Mouse (Mus musculus) ES-E14 (cell line): ENCODE measurements around the gene Nr2e3. TPM values are rescaled to one million over a fixed set of nuclear protein-coding genes. Genes with fewer than 3 reads are reported as not detected.

Experiments
- DNase-seq: peaks from one replicate; pipeline ENCODE4 v3.0.0-alpha.2; 2013; ENCODE audit warnings: low read depth, low spot score
- H3K27ac ChIP-seq: 2 replicates; pipeline ENCODE4 v1.5.1; 2012; ENCODE audit warnings: low read depth, mild to moderate bottlenecking, low read length, moderate library complexity, mixed read lengths; ENCODE audit not compliant: poor library complexity, insufficient read depth, severe bottlenecking
- H3K36me3 ChIP-seq: 2 replicates; pipeline ENCODE4 v1.6.1; 2012; ENCODE audit warnings: mild to moderate bottlenecking, low read length, moderate library complexity, mixed read lengths; ENCODE audit not compliant: control insufficient read depth, poor library complexity, insufficient read depth, severe bottlenecking
- H3K4me1 ChIP-seq, 2 experiments: fragments of 150-350 bp in 1 of 2; sonication (generic) in 1 of 2; 2 replicates each; pipeline ENCODE4 v1.6.1; 2012; ENCODE audit warnings: low read length in 2 of 2, mild to moderate bottlenecking in 1 of 2, mixed read lengths in 1 of 2; ENCODE audit not compliant: control insufficient read depth in 2 of 2, insufficient read depth in 2 of 2, poor library complexity in 1 of 2
- H3K4me3 ChIP-seq, 2 experiments: fragments of 150-350 bp in 1 of 2; sonication (generic) in 1 of 2; 2 replicates each; pipeline ENCODE4 v1.5.1; 2012; ENCODE audit warnings: low read length in 2 of 2, low read depth in 1 of 2, mild to moderate bottlenecking in 1 of 2, mixed read lengths in 1 of 2; ENCODE audit not compliant: insufficient read depth in 1 of 2, poor library complexity in 1 of 2, severe bottlenecking in 1 of 2
- H3K9ac ChIP-seq: 2 replicates; pipeline ENCODE4 v1.6.1; 2012; ENCODE audit warnings: low read depth, mild to moderate bottlenecking, low read length, mixed read lengths; ENCODE audit not compliant: poor library complexity, insufficient read depth, severe bottlenecking
- H3K9me3 ChIP-seq: fragments of 150-350 bp; sonication (generic); 2 replicates; pipeline ENCODE4 v1.6.1; 2012; ENCODE audit warnings: low read depth, mild to moderate bottlenecking, low read length; ENCODE audit not compliant: control insufficient read depth, insufficient read depth
- CHD2 ChIP-seq: IDR thresholded peaks from 2 replicates; pipeline ENCODE4 v1.6.1; 2014; ENCODE audit warnings: mild to moderate bottlenecking, low read depth, low read length, inconsistent platforms
- HCFC1 ChIP-seq: IDR thresholded peaks from 2 replicates; pipeline ENCODE4 v1.6.1; 2012; ENCODE audit warnings: low read length, inconsistent platforms, borderline replicate concordance; ENCODE audit not compliant: insufficient read depth
- MAFK ChIP-seq: IDR thresholded peaks from 2 replicates; pipeline ENCODE4 v1.6.1; 2014; ENCODE audit warnings: mild to moderate bottlenecking, low read depth, low read length, inconsistent platforms; ENCODE audit not compliant: insufficient read depth
- ZC3H11A ChIP-seq: IDR thresholded peaks from 2 replicates; pipeline ENCODE4 v1.6.1; 2012; ENCODE audit warnings: low read depth, mild to moderate bottlenecking, inconsistent platforms, low read length, borderline replicate concordance
- ZNF384 ChIP-seq: IDR thresholded peaks from 2 replicates; pipeline ENCODE4 v1.6.1; 2012; ENCODE audit warnings: low read depth, low read length, inconsistent platforms
- in situ Hi-C, 2 experiments: fragments of 600-800 bp; cut with MboI; formaldehyde crosslinking; loops; one replicate each; pipeline ENCODE4 v1.15.1; 2025; ENCODE audit warnings: low sequenced_read_pairs in 2 of 2, inconsistent platforms in 1 of 2; ENCODE audit not compliant: unreplicated experiment in 2 of 2
- total RNA-seq: library from RNA; depleted of rRNA; stranded (reverse); fragments of 300-350 nt; gene quantifications from 2 replicates; pipeline ENCODE4 v1.2.3, GENCODE M21; 2012

Nr2e3 gene
- total RNA-seq, 1 experiment = 0.31 TPM

GRCm38 (mm10) chr9:59953556-59953955, 6.9 kb downstream of the Nr2e3 start:
- Histone ChIP-seq H3K27ac (no peak overlapping the region), H3K9me3 (no peaks in the 10 kb centered on the region), H3K4me1 (peaks cover 0 to 10% of the 10 kb centered on the region in 2 experiments; a peak in 1 of 4 replicates), H3K4me3 (no peak overlapping the region), H3K36me3 (no peaks in the 10 kb centered on the region), H3K9ac (no peak overlapping the region)
- no peak for TF ChIP-seq MAFK
- TF ChIP-seq ZC3H11A = no peak
- no peak for TF ChIP-seq CHD2
- TF ChIP-seq HCFC1 = no peak
- no peak for TF ChIP-seq ZNF384
- in situ Hi-C loops = no loop called here
- DNase-seq = no peak

GRCm38 (mm10) chr9:59952515-59953070, 7.9 kb downstream of the Nr2e3 start:
- no peaks in the 10 kb centered on the region for H3K9me3 ChIP-seq
- H3K4me3 ChIP-seq = no peak overlapping the region
- H3K9ac ChIP-seq = no peak overlapping the region
- DNase-seq = no peak
- no peaks in the 10 kb centered on the region for H3K36me3 ChIP-seq
- H3K27ac ChIP-seq = no peak overlapping the region
- TF ChIP-seq ZNF384 (no peak), MAFK (no peak), CHD2 (no peak), ZC3H11A (no peak), HCFC1 (no peak)
- peaks cover 0 to 8% of the 10 kb centered on the region in 2 experiments; a peak in 1 of 4 replicates for H3K4me1 ChIP-seq
- in situ Hi-C loops = no loop called here

GRCm38 (mm10) chr9:59951943-59952342, 8.5 kb downstream of the Nr2e3 start:
- no peaks in the 10 kb centered on the region for H3K36me3 ChIP-seq
- H3K4me1 ChIP-seq = peaks cover 0 to 8% of the 10 kb centered on the region in 2 experiments; a peak in 1 of 4 replicates
- H3K9me3 ChIP-seq = no peaks in the 10 kb centered on the region
- H3K9ac ChIP-seq = no peak overlapping the region
- in situ Hi-C loops = no loop called here
- DNase-seq = no peak
- H3K4me3 ChIP-seq = no peak overlapping the region
- H3K27ac ChIP-seq = no peak overlapping the region
- TF ChIP-seq ZNF384 (no peak), HCFC1 (no peak), MAFK (no peak), ZC3H11A (no peak), CHD2 (no peak)

GRCm38 (mm10) chr9:59951001-59951750, 9.3 kb downstream of the Nr2e3 start:
- Histone ChIP-seq H3K9me3 (no peaks in the 10 kb centered on the region), H3K4me3 (no peak overlapping the region), H3K9ac (no peak overlapping the region), H3K4me1 (peaks cover 0 to 8% of the 10 kb centered on the region in 2 experiments; a peak in 1 of 4 replicates), H3K27ac (no peak overlapping the region), H3K36me3 (no peaks in the 10 kb centered on the region)
- TF ChIP-seq MAFK (no peak), ZNF384 (no peak), CHD2 (no peak), ZC3H11A (no peak), HCFC1 (no peak)
- in situ Hi-C loops = no loop called here
- no peak for DNase-seq
